Mouse (Mus musculus): Measurements from ENCODE around the gene Afmid. TPM values are rescaled to one million over a fixed set of nuclear protein-coding genes. Genes with fewer than 3 reads are reported as not detected.
"Not testable (repeated sequence)": the region's sequence is repeated elsewhere in the genome, so short reads cannot be mapped to it uniquely, and the experiment has no call there.

The Afmid gene
- 1 to 10 TPM; 4.7 to 6.1 TPM for total RNA-seq (2021)
- long read RNA-seq, experiment 1, partial matches to known transcripts = 1 of 7 reads
- long read RNA-seq, experiment 1, other reads (novel, unspliced or antisense) = 3 of 7 reads
- long read RNA-seq, experiment 2, partial matches to known transcripts = 0 of 3 reads
- long read RNA-seq, experiment 2, other reads (novel, unspliced or antisense) = 1 of 3 reads

GRCm38 (mm10) chr11:117825333-117826101, at the start of gene Afmid, which contains the start of gene Tk1:
Gene Afmid (plus strand): TSS chr11:117825924.
Gene Tk1 (minus strand): TSS chr11:117826092.
- DNase-seq (ENCODE audit: low spot score in 2 of 2) = peak; percentile 44 to 50

GRCm38 (mm10) chr11:117776085-117776792, 49.5 kb upstream of the Afmid start:
- DNase-seq (ENCODE audit: low spot score in 2 of 2) = peak in 1 of 2 experiments; percentile 27

GRCm38 (mm10) chr11:117777111-117777510, 48.6 kb upstream of the Afmid start:
- no peak for DNase-seq (ENCODE audit: low spot score in 2 of 2)

- DNase-seq (ENCODE audit: low spot score in 2 of 2) = no peak
Observed at GRCm38 (mm10) chr11:117778031-117778430, 47.7 kb upstream of the Afmid start.

- peak in 1 of 2 experiments; percentile 41 for DNase-seq (ENCODE audit: low spot score in 2 of 2)
Observed at GRCm38 (mm10) chr11:117778851-117779433, 46.8 kb upstream of the Afmid start.

GRCm38 (mm10) chr11:117779434-117780198, 46.1 kb upstream of the Afmid start:
- DNase-seq (ENCODE audit: low spot score in 2 of 2) = peak; percentile 69 to 70

- DNase-seq (ENCODE audit: low spot score in 2 of 2) = no peak
Observed at GRCm38 (mm10) chr11:117780199-117780515, 45.6 kb upstream of the Afmid start.

GRCm38 (mm10) chr11:117780582-117781111, 45.1 kb upstream of the Afmid start:
- peak; percentile 75 to 77 for DNase-seq (ENCODE audit: low spot score in 2 of 2)

- DNase-seq (ENCODE audit: low spot score in 2 of 2) = peak; percentile 72 to 76
Observed at GRCm38 (mm10) chr11:117781199-117781821, 44.4 kb upstream of the Afmid start.

- peak in 1 of 2 experiments; percentile 47 for DNase-seq (ENCODE audit: low spot score in 2 of 2)
Observed at GRCm38 (mm10) chr11:117781993-117782704, 43.6 kb upstream of the Afmid start, which contains the start of the genes Tmc8 and Tmc6. Gene Tmc8 (plus strand): TSS chr11:117782076. Gene Tmc6 (minus strand): TSS chr11:117782198.

GRCm38 (mm10) chr11:117782705-117783034, 43.1 kb upstream of the Afmid start:
- no peak for DNase-seq (ENCODE audit: low spot score in 2 of 2)

GRCm38 (mm10) chr11:117783089-117783488, 42.6 kb upstream of the Afmid start:
- peak; percentile 40 to 59 for DNase-seq (ENCODE audit: low spot score in 2 of 2)

GRCm38 (mm10) chr11:117783683-117784309, 41.9 kb upstream of the Afmid start:
- no peak for DNase-seq (ENCODE audit: low spot score in 2 of 2)

- DNase-seq (ENCODE audit: low spot score in 2 of 2) = peak; percentile 51 to 63
Observed at GRCm38 (mm10) chr11:117786294-117786693, 39.4 kb upstream of the Afmid start.

GRCm38 (mm10) chr11:117788481-117788880, 37.2 kb upstream of the Afmid start:
- not testable (repeated sequence) for DNase-seq (ENCODE audit: low spot score in 2 of 2)

GRCm38 (mm10) chr11:117790286-117790685, 35.4 kb upstream of the Afmid start:
- DNase-seq (ENCODE audit: low spot score in 2 of 2) = peak; percentile 64 to 73

- no peak for DNase-seq (ENCODE audit: low spot score in 2 of 2)
Observed at GRCm38 (mm10) chr11:117790703-117791440, 34.9 kb upstream of the Afmid start.

GRCm38 (mm10) chr11:117791441-117791761, 34.3 kb upstream of the Afmid start:
- DNase-seq (ENCODE audit: low spot score in 2 of 2) = no peak

All from adrenal gland, adult 18-20 months (tissue).